Comparison of ENCODE assay signal across 12 mouse cellular contexts in the genomic region with DNA sequence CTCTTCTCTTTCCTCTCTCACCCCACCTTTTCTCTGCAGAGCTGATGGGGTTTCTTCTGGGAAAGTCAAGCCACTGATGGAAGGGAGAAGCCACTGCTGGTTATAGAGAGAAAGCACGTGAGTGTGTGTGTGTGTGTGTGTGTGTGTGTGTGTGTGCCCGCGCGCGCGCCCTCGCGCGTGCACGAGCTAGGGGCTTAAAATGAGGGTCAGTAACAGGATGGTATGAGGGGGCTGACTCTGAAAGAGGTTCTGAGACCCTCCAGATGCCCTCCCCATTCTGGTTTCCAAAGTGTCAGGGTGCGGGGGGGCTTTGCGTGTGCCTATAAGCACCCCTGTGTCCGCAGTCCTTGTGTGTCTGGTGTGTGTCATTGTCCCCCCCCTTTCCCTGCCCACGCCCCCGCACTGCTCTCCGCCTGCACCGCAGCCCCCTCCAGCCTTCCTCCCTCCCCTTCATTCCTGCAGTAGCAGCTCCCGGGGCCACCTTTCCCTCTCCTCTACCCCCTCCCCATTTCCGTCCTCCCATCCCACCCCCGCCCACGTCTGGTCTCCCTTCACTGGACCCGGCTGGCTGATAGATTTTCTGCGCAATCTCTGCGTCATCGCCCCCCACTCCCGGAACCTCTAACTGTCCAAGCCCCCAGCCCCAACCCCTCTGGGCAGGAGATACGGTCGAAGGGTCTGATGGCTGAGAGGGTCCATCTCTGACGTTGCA. TPM values are rescaled to one million over a fixed set of nuclear protein-coding genes. Genes with fewer than 3 reads are reported as not detected.
A peak's percentile ranks its signal among the peaks of the same experiment; 100 is the strongest.
DNase-seq lines count a peak whose midpoint lies in the region; ATAC-seq and TF ChIP-seq lines count a peak whose summit lies in the region.
"Had no signal": no experiment of that assay in that cellular context is flagged by ENCODE, and none has a peak within 500 bp of the region (broad histone marks: within the 10 kb centered on the region; RNA-seq: fewer than 3 reads in every experiment).

No protein-coding gene starts in this region.

- H3K4me2 ChIP-seq in heart, embryonic 13.5 days = 0 out of 2 replicates have a peak overlapping the region, but pooled peaks have one; percentile 73
- no peak overlapping the region for H3K4me2 ChIP-seq in CH12.LX (ENCODE audit: insufficient read depth, low read depth, poor library complexity, severe bottlenecking)
- peak overlapping the region; percentile 98 for H3K4me2 ChIP-seq in forebrain, embryonic 12.5 days
- peak overlapping the region; percentile 97 for H3K4me2 ChIP-seq in midbrain, embryonic 12.5 days (replicated peaks)

- no peak for DNase-seq in heart, adult 9 months (ENCODE audit: low spot score in 2 of 2)
- DNase-seq in CH12.LX (ENCODE audit: extremely low read depth) = no peak
- no peak for DNase-seq in frontal cortex, postnatal 36 days (ENCODE audit: low spot score in 2 of 2)
- no peak for DNase-seq in gastrocnemius, postnatal 4 days (ENCODE audit: low spot score in 2 of 2)
- DNase-seq: adrenal gland, adult 8-10 months; gastrocnemius, postnatal 25 days; kidney, postnatal 25 days had no signal

- H3K27me3 ChIP-seq in heart, embryonic 13.5 days (replicated peaks) = peaks cover 92% of the 10 kb centered on the region
- H3K27me3 ChIP-seq in CH12.LX (replicated peaks) = peaks cover 75% of the 10 kb centered on the region
- peaks cover 96% of the 10 kb centered on the region for H3K27me3 ChIP-seq in forebrain, embryonic 12.5 days
- H3K27me3 ChIP-seq in midbrain, embryonic 12.5 days = peaks cover 95% of the 10 kb centered on the region

- in situ Hi-C loops in CH12.LX (cut with MboI; ENCODE audit: low pct_ligation_motif_present, low pct_unique_long_range_greater_than_20kb, low sequenced_read_pairs) = loop anchor here (10.0 kb wide), 1 partner anchor 86 kb away; a partner anchor contains a TSS

- H3K9ac ChIP-seq in heart, embryonic 13.5 days = no peak overlapping the region
- no peak overlapping the region for H3K9ac ChIP-seq in CH12.LX (ENCODE audit: insufficient read depth, low read depth)
- no peak overlapping the region for H3K9ac ChIP-seq in forebrain, embryonic 12.5 days
- H3K9ac ChIP-seq in midbrain, embryonic 12.5 days (replicated peaks) = peak overlapping the region; percentile 37; the same call in 1 of the 2 replicates
- H3K9ac ChIP-seq: liver, embryonic 15.5 days had no signal

- H3K79me2 ChIP-seq in CH12.LX (replicated peaks; ENCODE audit: control insufficient read depth, extremely low read depth, insufficient read depth, poor library complexity, severe bottlenecking) = no peaks in the 10 kb centered on the region

- no peak for TF ChIP-seq EP300 in CH12.LX (IDR thresholded peaks at IDR 0.05; ENCODE audit: low read length)

- H3K4me3 ChIP-seq in heart, embryonic 13.5 days = no peak overlapping the region
- H3K4me3 ChIP-seq in CH12.LX (replicated peaks in 1 of 3; ENCODE audit: low read depth in 2 of 3, low read length in 2 of 3, poor library complexity in 1 of 3) = no peak overlapping the region
- H3K4me3 ChIP-seq in forebrain, embryonic 12.5 days (replicated peaks) = peak overlapping the region; percentile 49
- peak overlapping the region; percentile 12; the same call in 1 of the 2 replicates for H3K4me3 ChIP-seq in midbrain, embryonic 12.5 days

- ATAC-seq in heart, embryonic 13.5 days (ENCODE audit: extremely low read depth, insufficient number of reproducible peaks, low FRiP score, low TSS enrichment) = no peak
- no peak for ATAC-seq in forebrain, embryonic 12.5 days (ENCODE audit: low FRiP score)
- ATAC-seq in midbrain, embryonic 12.5 days (ENCODE audit: low FRiP score, low read depth) = no peak; the same call in 1 of the 2 replicates
- no peak for ATAC-seq in erythroid progenitor cell, adult 5-6 weeks (replicated peaks; ENCODE audit: low FRiP score, poor library complexity, severe bottlenecking)

- no peak for TF ChIP-seq POLR2A in CH12.LX (IDR thresholded peaks at IDR 0.05; ENCODE audit: low read depth, low read length)

- 5% methylated on average over 28 of the region's 29 CpGs for WGBS in heart, embryonic 13.5 days
- 2% methylated on average over 28 of the region's 29 CpGs for WGBS in forebrain, embryonic 12.5 days
- WGBS in midbrain, embryonic 12.5 days = 4% methylated on average over 28 of the region's 29 CpGs

- dilution Hi-C loops in CH12.LX (cut with MboI; ENCODE audit: extremely low pct_ligation_motif_present, extremely low pct_unique_long_range_greater_than_20kb, low sequenced_read_pairs) = no loop called here

- H3K9me3 ChIP-seq in heart, embryonic 13.5 days = no peaks in the 10 kb centered on the region
- peaks cover 16% of the 10 kb centered on the region for H3K9me3 ChIP-seq in CH12.LX (replicated peaks; ENCODE audit: low read length)
- H3K9me3 ChIP-seq in forebrain, embryonic 12.5 days = no peaks in the 10 kb centered on the region
- H3K9me3 ChIP-seq in midbrain, embryonic 12.5 days = no peaks in the 10 kb centered on the region
- H3K9me3 ChIP-seq: liver, embryonic 15.5 days had no signal

- H3K27ac ChIP-seq in heart, embryonic 13.5 days (replicated peaks) = no peak overlapping the region
- no peak overlapping the region for H3K27ac ChIP-seq in CH12.LX (ENCODE audit: insufficient read depth, low read depth)
- no peak overlapping the region for H3K27ac ChIP-seq in forebrain, embryonic 12.5 days
- H3K27ac ChIP-seq in midbrain, embryonic 12.5 days (replicated peaks) = no peak overlapping the region
- H3K27ac ChIP-seq: liver, embryonic 15.5 days had no signal

- TF ChIP-seq CTCF in CH12.LX (conservative IDR thresholded peaks at IDR 0.05 in 1 of 2, IDR thresholded peaks at IDR 0.05 in 1 of 2; ENCODE audit: low read depth in 2 of 2, low read length in 2 of 2) = no peak

- no peak for TF ChIP-seq RAD21 in CH12.LX (IDR thresholded peaks at IDR 0.05; ENCODE audit: low read depth, low read length)

- H3K36me3 ChIP-seq in heart, embryonic 13.5 days = no peaks in the 10 kb centered on the region
- no peaks in the 10 kb centered on the region for H3K36me3 ChIP-seq in CH12.LX (replicated peaks in 1 of 2; ENCODE audit: control insufficient read depth in 1 of 2, insufficient read depth in 1 of 2, low read length in 1 of 2)
- no peaks in the 10 kb centered on the region for H3K36me3 ChIP-seq in forebrain, embryonic 12.5 days (replicated peaks)
- H3K36me3 ChIP-seq in midbrain, embryonic 12.5 days = no peaks in the 10 kb centered on the region
- H3K36me3 ChIP-seq: liver, embryonic 15.5 days had no signal

- peaks cover 40% of the 10 kb centered on the region for H3K4me1 ChIP-seq in heart, embryonic 13.5 days
- peaks cover 16 to 37% of the 10 kb centered on the region in 2 experiments for H3K4me1 ChIP-seq in CH12.LX (ENCODE audit: control insufficient read depth in 1 of 2, insufficient read depth in 2 of 2)
- peaks cover 41% of the 10 kb centered on the region for H3K4me1 ChIP-seq in forebrain, embryonic 12.5 days
- peaks cover 47% of the 10 kb centered on the region for H3K4me1 ChIP-seq in midbrain, embryonic 12.5 days

RNA-seq across cellular contexts. Expression of a gene that starts 2.5 kb away (rescaled TPM):
- 0.11 and 0.16 TPM in 2 replicates for polyA plus RNA-seq in heart, embryonic 13.5 days (2015; fragmentation: Nextera tagmentation; extraction: Ambion mirVana)
- total RNA-seq in CH12.LX (2012; rRNA removed) (0.38 TPM in 1 of 2 replicates, not detected in the other), CH12.LX (2014; rRNA removed) (not detected in 2 replicates)
- polyA plus RNA-seq in CH12.LX (2012; ENCODE audit: insufficient read length, low read depth) = not detected in 2 replicates
- polyA plus RNA-seq in forebrain, embryonic 12.5 days (2016; fragmentation: Nextera tagmentation; extraction: Ambion mirVana) = 0.68 and 0.92 TPM in 2 replicates
- 0.85 and 0.91 TPM in 2 replicates for polyA plus RNA-seq in midbrain, embryonic 12.5 days (2016; fragmentation: Nextera tagmentation; extraction: Ambion mirVana)
- total RNA-seq in erythroid progenitor cell, adult 5-6 weeks (2015; ENCODE audit: low replicate concordance) = not detected in 2 replicates
- not detected in 2 replicates for total RNA-seq in erythroid progenitor cell, adult 5-6 weeks (2017; ENCODE audit: low replicate concordance)
- total RNA-seq in gastrocnemius, postnatal 4 days (2021) = not detected
- total RNA-seq: gastrocnemius, postnatal 25 days had no signal
- polyA plus RNA-seq: liver, embryonic 15.5 days had no signal

RNA-seq across cellular contexts. Expression of a gene that starts 17.2 kb away (rescaled TPM):
- 140 and 147 TPM in 2 replicates for polyA plus RNA-seq in heart, embryonic 13.5 days (2015; fragmentation: Nextera tagmentation; extraction: Ambion mirVana)
- total RNA-seq in CH12.LX (2012; rRNA removed) = 98.8 and 113 TPM in 2 replicates
- total RNA-seq in CH12.LX (2014; rRNA removed) = 68.0 and 77.8 TPM in 2 replicates
- polyA plus RNA-seq in CH12.LX (2012; ENCODE audit: insufficient read length, low read depth) = 102 and 115 TPM in 2 replicates
- 209 and 221 TPM in 2 replicates for polyA plus RNA-seq in forebrain, embryonic 12.5 days (2016; fragmentation: Nextera tagmentation; extraction: Ambion mirVana)
- 203 and 214 TPM in 2 replicates for polyA plus RNA-seq in midbrain, embryonic 12.5 days (2016; fragmentation: Nextera tagmentation; extraction: Ambion mirVana)
- 6.5 and 8.4 TPM in 2 replicates for total RNA-seq in erythroid progenitor cell, adult 5-6 weeks (2015; ENCODE audit: low replicate concordance)
- 18.7 and 26.5 TPM in 2 replicates for total RNA-seq in erythroid progenitor cell, adult 5-6 weeks (2017; ENCODE audit: low replicate concordance)
- 10 to 100 TPM; 67.3 to 68.0 TPM for total RNA-seq in gastrocnemius, postnatal 4 days (2021)

RNA-seq across cellular contexts. Expression of a gene that starts 40.9 kb away (rescaled TPM):
- 79.8 and 81.9 TPM in 2 replicates for polyA plus RNA-seq in heart, embryonic 13.5 days (2015; fragmentation: Nextera tagmentation; extraction: Ambion mirVana)
- total RNA-seq in CH12.LX (2012; rRNA removed) (60.1 and 67.3 TPM in 2 replicates), CH12.LX (2014; rRNA removed) (36.8 and 39.6 TPM in 2 replicates)
- polyA plus RNA-seq in CH12.LX (2012; ENCODE audit: insufficient read length, low read depth) = 83.5 and 99.2 TPM in 2 replicates
- 97.9 and 102 TPM in 2 replicates for polyA plus RNA-seq in forebrain, embryonic 12.5 days (2016; fragmentation: Nextera tagmentation; extraction: Ambion mirVana)
- 92.8 and 102 TPM in 2 replicates for polyA plus RNA-seq in midbrain, embryonic 12.5 days (2016; fragmentation: Nextera tagmentation; extraction: Ambion mirVana)
- total RNA-seq in erythroid progenitor cell, adult 5-6 weeks (2015; ENCODE audit: low replicate concordance) = 40.7 and 52.3 TPM in 2 replicates
- 5.4 and 20.0 TPM in 2 replicates for total RNA-seq in erythroid progenitor cell, adult 5-6 weeks (2017; ENCODE audit: low replicate concordance)
- 10 to 100 TPM; 40.4 to 45.4 TPM for total RNA-seq in gastrocnemius, postnatal 4 days (2021)

RNA-seq across cellular contexts. Expression of a gene that starts 41.9 kb away (rescaled TPM):
- 43.2 and 45.6 TPM in 2 replicates for polyA plus RNA-seq in heart, embryonic 13.5 days (2015; fragmentation: Nextera tagmentation; extraction: Ambion mirVana)
- total RNA-seq in CH12.LX (2012; rRNA removed) (38.2 and 45.2 TPM in 2 replicates), CH12.LX (2014; rRNA removed) (8.8 and 9.9 TPM in 2 replicates)
- polyA plus RNA-seq in CH12.LX (2012; ENCODE audit: insufficient read length, low read depth) = 22.2 and 23.6 TPM in 2 replicates
- 34.5 and 36.4 TPM in 2 replicates for polyA plus RNA-seq in forebrain, embryonic 12.5 days (2016; fragmentation: Nextera tagmentation; extraction: Ambion mirVana)
- polyA plus RNA-seq in midbrain, embryonic 12.5 days (2016; fragmentation: Nextera tagmentation; extraction: Ambion mirVana) = 39.0 and 40.7 TPM in 2 replicates
- total RNA-seq in erythroid progenitor cell, adult 5-6 weeks (2015; ENCODE audit: low replicate concordance) = 9.7 and 10.1 TPM in 2 replicates
- total RNA-seq in erythroid progenitor cell, adult 5-6 weeks (2017; ENCODE audit: low replicate concordance) = 6.0 and 12.1 TPM in 2 replicates
- 10 to 100 TPM; 40.9 to 46.4 TPM for total RNA-seq in gastrocnemius, postnatal 4 days (2021)

RNA-seq across cellular contexts. Expression of a gene that starts 43.4 kb away (rescaled TPM):
- polyA plus RNA-seq in heart, embryonic 13.5 days (2015; fragmentation: Nextera tagmentation; extraction: Ambion mirVana) = 0.74 and 0.92 TPM in 2 replicates
- total RNA-seq in CH12.LX (2012; rRNA removed) (0.34 and 0.51 TPM in 2 replicates), CH12.LX (2014; rRNA removed) (0.84 and 1.8 TPM in 2 replicates)
- polyA plus RNA-seq in CH12.LX (2012; ENCODE audit: insufficient read length, low read depth) = 0.44 and 0.61 TPM in 2 replicates
- 0.11 and 0.35 TPM in 2 replicates for polyA plus RNA-seq in forebrain, embryonic 12.5 days (2016; fragmentation: Nextera tagmentation; extraction: Ambion mirVana)
- polyA plus RNA-seq in midbrain, embryonic 12.5 days (2016; fragmentation: Nextera tagmentation; extraction: Ambion mirVana) = 0.23 TPM in 1 of 2 replicates, not detected in the other
- not detected in 2 replicates for total RNA-seq in erythroid progenitor cell, adult 5-6 weeks (2015; ENCODE audit: low replicate concordance)
- total RNA-seq in erythroid progenitor cell, adult 5-6 weeks (2017; ENCODE audit: low replicate concordance) = not detected in 2 replicates
- 1 to 10 TPM; 3.6 to 4.9 TPM for total RNA-seq in gastrocnemius, postnatal 4 days (2021)

Comparison
In these comparisons a context has a peak if more than half of its experiments do, and no peak if none do; other contexts are left out.
1. H3K4me3 ChIP-seq: peak in forebrain, embryonic 12.5 days (single experiment) and midbrain, embryonic 12.5 days (single experiment); none in heart, embryonic 13.5 days (single experiment) and CH12.LX (0 of 3).